Mouse (Mus musculus): ENCODE measurements at regions not wholly inside any gene's neighbourhood (a gene's known extent, or its start where the extent isn't known, plus 50 kb on each side); places are given as distances from the start of the nearest gene placed in this dataset.

GRCm38 (mm10) chr9:41834487-41835404 lies 289.4 kb downstream of the Sorl1 start:
- intact Hi-C loops (cut with DNase I): no loop called here
- no peak for DNase-seq

- intact Hi-C loops (cut with DNase I): no loop called here
- DNase-seq: no peak
Measured at GRCm38 (mm10) chr9:41833408-41833807, 290.7 kb downstream of the Sorl1 start.

GRCm38 (mm10) chr9:41827356-41827755 lies 296.7 kb downstream of the Sorl1 start:
- DNase-seq: peak in 1 of 2 experiments; percentile 5
- intact Hi-C loops (cut with DNase I): no loop called here

- intact Hi-C loops (cut with DNase I): no loop called here
- no peak for DNase-seq
Measured at GRCm38 (mm10) chr9:41821401-41821800, 302.7 kb downstream of the Sorl1 start.

GRCm38 (mm10) chr9:41817740-41818461 lies 306.2 kb downstream of the Sorl1 start:
- intact Hi-C loops (cut with DNase I): no loop called here

GRCm38 (mm10) chr9:41815921-41816320 lies 308.2 kb downstream of the Sorl1 start:
- intact Hi-C loops (cut with DNase I): no loop called here
- DNase-seq: no peak

More at GRCm38 (mm10) chr9:41817740-41818461, 306.2 kb downstream of the Sorl1 start:
- DNase-seq: no peak

- intact Hi-C loops (cut with DNase I): no loop called here
- peak in 1 of 2 experiments; percentile 23 for DNase-seq
Measured at GRCm38 (mm10) chr9:41809291-41809690, 314.8 kb downstream of the Sorl1 start.

GRCm38 (mm10) chr9:41808791-41809190 lies 315.3 kb downstream of the Sorl1 start:
- intact Hi-C loops (cut with DNase I): no loop called here
- DNase-seq: no peak

GRCm38 (mm10) chr9:41806289-41806621 lies 317.8 kb downstream of the Sorl1 start:
- no peak for DNase-seq
- intact Hi-C loops (cut with DNase I): no loop called here

GRCm38 (mm10) chr9:41805491-41806288 lies 318.4 kb downstream of the Sorl1 start:
- intact Hi-C loops (cut with DNase I): no loop called here
- DNase-seq: no peak

GRCm38 (mm10) chr9:41804711-41805331 lies 319.3 kb downstream of the Sorl1 start:
- DNase-seq: no peak
- intact Hi-C loops (cut with DNase I): no loop called here

GRCm38 (mm10) chr9:41803680-41804460 lies 320.2 kb downstream of the Sorl1 start:
- intact Hi-C loops (cut with DNase I): no loop called here
- no peak for DNase-seq

GRCm38 (mm10) chr9:41801376-41801775 lies 322.7 kb downstream of the Sorl1 start:
- no peak for DNase-seq
- intact Hi-C loops (cut with DNase I): no loop called here

- no peak for DNase-seq
- intact Hi-C loops (cut with DNase I): no loop called here
Measured at GRCm38 (mm10) chr9:41792830-41793213, 331.3 kb downstream of the Sorl1 start.

- DNase-seq: no peak
- intact Hi-C loops (cut with DNase I): no loop called here
Measured at GRCm38 (mm10) chr9:41792173-41792829, 331.8 kb downstream of the Sorl1 start.

- no peak for DNase-seq
- intact Hi-C loops (cut with DNase I): no loop called here
Measured at GRCm38 (mm10) chr9:41791501-41792172, 332.5 kb downstream of the Sorl1 start.

GRCm38 (mm10) chr9:41785131-41785530 lies 339.0 kb downstream of the Sorl1 start:
- intact Hi-C loops (cut with DNase I): no loop called here
- DNase-seq: no peak

GRCm38 (mm10) chr9:41772281-41772902 lies 351.7 kb downstream of the Sorl1 start:
- no peak for DNase-seq
- intact Hi-C loops (cut with DNase I): no loop called here
